Mouse (Mus musculus) lung, postnatal 0 days (tissue): ENCODE results near the gene Ogdh.

Experiments used
- CTCF ChIP-seq: IDR thresholded peaks from 2 replicates; pipeline ENCODE4 v1.5.1; 2016; ENCODE audit warnings: antibody characterized with exemption, mild to moderate bottlenecking
- EP300 ChIP-seq: IDR thresholded peaks from 2 replicates; pipeline ENCODE4 v1.6.1; 2016; ENCODE audit warnings: antibody characterized with exemption, mild to moderate bottlenecking, control low read depth

- TF ChIP-seq CTCF (no peak), EP300 (no peak)
These were observed 114.2 kb downstream of the Ogdh start for GRCm38 (mm10) chr11:6405591-6406081.
